Mouse (Mus musculus) lung, postnatal 0 days (tissue): ENCODE results near the gene Mcat. TPM values are rescaled to one million over a fixed set of nuclear protein-coding genes. Genes with fewer than 3 reads are reported as not detected.

Experiments used
- ATAC-seq: fragments of 200-750 bp; cut with Nextera tagmentation; 2 replicates; pipeline ENCODE4 v1.8.0; 2017; ENCODE audit warnings: moderate library complexity
- DNase-seq: peaks from one replicate; pipeline ENCODE4 v3.0.0-alpha.2; 2016; ENCODE audit warnings: low spot score
- H3K27ac ChIP-seq: fragments of 300-500 bp; sonication (generic); 2 replicates; pipeline ENCODE4 v1.5.1; 2014; ENCODE audit warnings: antibody characterized with exemption, mild to moderate bottlenecking, low read length, mixed read lengths
- H3K27me3 ChIP-seq: fragments of 300-500 bp; sonication (generic); replicated peaks from 2 replicates; pipeline ENCODE4 v1.6.1; 2014; ENCODE audit warnings: low read length, mixed read lengths; ENCODE audit not compliant: insufficient read depth
- H3K36me3 ChIP-seq: fragments of 300-500 bp; sonication (generic); 2 replicates; pipeline ENCODE4 v1.6.1; 2014; ENCODE audit warnings: low read length, mixed read lengths; ENCODE audit not compliant: insufficient read depth
- H3K4me1 ChIP-seq: fragments of 300-500 bp; sonication (generic); 2 replicates; pipeline ENCODE4 v1.6.1; 2014; ENCODE audit warnings: antibody characterized with exemption, low read depth, low read length, mixed read lengths; ENCODE audit not compliant: insufficient read depth
- H3K4me2 ChIP-seq: fragments of 300-500 bp; sonication (generic); replicated peaks from 2 replicates; pipeline ENCODE4 v1.6.1; 2014; ENCODE audit warnings: low read depth, mild to moderate bottlenecking, low read length, moderate library complexity, mixed read lengths
- H3K4me3 ChIP-seq: fragments of 300-500 bp; sonication (generic); 2 replicates; pipeline ENCODE4 v1.5.1; 2014; ENCODE audit warnings: low read depth, low read length
- H3K9ac ChIP-seq: fragments of 300-500 bp; sonication (generic); replicated peaks from 2 replicates; pipeline ENCODE4 v1.6.1; 2014; ENCODE audit warnings: low read depth, mild to moderate bottlenecking
- H3K9me3 ChIP-seq: fragments of 300-500 bp; sonication (generic); 2 replicates; pipeline ENCODE4 v1.6.1; 2016; ENCODE audit warnings: low read length, mixed read lengths
- CTCF ChIP-seq: IDR thresholded peaks from 2 replicates; pipeline ENCODE4 v1.5.1; 2016; ENCODE audit warnings: antibody characterized with exemption, mild to moderate bottlenecking
- EP300 ChIP-seq: IDR thresholded peaks from 2 replicates; pipeline ENCODE4 v1.6.1; 2016; ENCODE audit warnings: antibody characterized with exemption, mild to moderate bottlenecking, control low read depth
- WGBS: fragments of 180-500 bp; shearing (Covaris S2); extraction: QIAGEN DNeasy Blood & Tissue Kit; methylation state at CpG from one replicate; pipeline ENCODE4 v1.1.7; 2014; 5-methylcytosine and 5-hydroxymethylcytosine counted together
- polyA plus RNA-seq: library from polyadenylated mRNA; unstranded; fragments of >200 nt; fragmentation: Nextera tagmentation; extraction: Ambion mirVana; gene quantifications from 2 replicates; pipeline ENCODE4 v1.2.1, GENCODE M21; 2015

Gene Mcat
- polyA plus RNA-seq, 1 experiment from 2014 or later: 24.7 TPM

DNA sequence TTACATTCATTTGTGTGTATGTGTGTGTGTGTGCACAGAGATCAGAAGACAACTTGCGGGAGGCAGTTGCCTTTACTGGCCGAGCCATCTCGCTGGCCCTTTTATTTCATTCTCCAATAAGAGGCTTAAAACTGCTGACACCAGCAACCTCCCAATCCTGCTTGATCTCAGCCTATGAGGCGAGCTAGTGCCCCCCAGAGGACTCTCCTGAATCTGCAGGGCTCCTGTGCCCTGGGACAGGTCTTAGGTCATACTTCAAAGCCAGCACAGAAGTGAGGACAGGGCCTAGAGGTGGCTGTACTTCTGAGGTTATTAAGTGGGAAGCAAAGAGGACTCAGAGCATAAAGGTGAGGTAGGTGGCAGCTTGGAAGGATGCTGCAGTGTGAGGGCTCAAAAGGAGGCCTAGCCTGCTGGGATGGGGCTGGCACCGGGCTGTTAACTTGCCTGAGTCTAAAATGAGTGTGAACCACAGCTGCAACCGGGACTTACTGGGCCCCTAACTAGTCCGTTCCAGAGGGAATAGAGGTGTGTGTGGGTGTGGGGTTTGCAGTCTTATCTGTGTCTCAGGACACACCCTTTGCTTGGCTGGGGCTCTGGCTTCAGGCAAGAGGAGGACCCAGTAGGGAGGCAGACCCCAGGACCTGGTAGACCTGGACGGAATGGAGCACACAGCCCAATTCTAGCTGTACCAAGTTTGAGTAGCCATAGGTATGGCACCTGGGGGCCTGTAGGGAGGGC, 20.0 kb upstream of the Mcat start:
- Histone ChIP-seq H3K9ac (no peak overlapping the region), H3K27me3 (no peaks in the 10 kb centered on the region), H3K4me1 (no peaks in the 10 kb centered on the region), H3K36me3 (peaks cover 22% of the 10 kb centered on the region), H3K27ac (no peak overlapping the region), H3K9me3 (no peaks in the 10 kb centered on the region), H3K4me3 (no peak overlapping the region), H3K4me2 (no peak overlapping the region)
- DNase-seq (peak; percentile 73), ATAC-seq (peak; percentile 61)
- 80% methylated on average over 8 of the region's 8 CpGs for WGBS
- TF ChIP-seq EP300 (no peak), CTCF (peak; percentile 78)

DNA sequence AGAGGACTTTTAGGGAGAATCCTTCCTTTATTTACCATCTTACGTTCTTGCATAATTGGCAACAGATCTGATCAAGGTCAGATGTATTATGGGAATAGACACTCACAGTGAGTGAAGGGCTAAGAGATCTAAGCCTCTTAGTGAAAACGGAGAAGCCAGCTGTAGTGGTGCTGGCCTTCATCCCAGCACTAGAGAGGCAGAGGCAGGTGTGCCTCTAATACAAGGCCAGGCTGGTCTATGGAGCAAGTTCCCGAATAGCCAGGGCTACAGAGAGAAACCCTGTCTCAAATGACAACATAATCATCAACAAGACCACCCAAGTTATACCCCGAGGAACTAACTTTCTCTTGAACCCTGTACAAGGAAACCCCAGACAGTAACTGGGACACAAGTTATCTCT, 19.3 kb upstream of the Mcat start:
- Histone ChIP-seq H3K27me3 (no peaks in the 10 kb centered on the region), H3K4me1 (no peaks in the 10 kb centered on the region), H3K9me3 (no peaks in the 10 kb centered on the region), H3K4me2 (no peak overlapping the region), H3K9ac (no peak overlapping the region), H3K4me3 (no peak overlapping the region), H3K27ac (no peak overlapping the region), H3K36me3 (peaks cover 22% of the 10 kb centered on the region)
- DNase-seq: no peak
- TF ChIP-seq CTCF (no peak), EP300 (no peak)
- WGBS: 83% methylated on average over 4 of the region's 4 CpGs
- no peak for ATAC-seq

DNA sequence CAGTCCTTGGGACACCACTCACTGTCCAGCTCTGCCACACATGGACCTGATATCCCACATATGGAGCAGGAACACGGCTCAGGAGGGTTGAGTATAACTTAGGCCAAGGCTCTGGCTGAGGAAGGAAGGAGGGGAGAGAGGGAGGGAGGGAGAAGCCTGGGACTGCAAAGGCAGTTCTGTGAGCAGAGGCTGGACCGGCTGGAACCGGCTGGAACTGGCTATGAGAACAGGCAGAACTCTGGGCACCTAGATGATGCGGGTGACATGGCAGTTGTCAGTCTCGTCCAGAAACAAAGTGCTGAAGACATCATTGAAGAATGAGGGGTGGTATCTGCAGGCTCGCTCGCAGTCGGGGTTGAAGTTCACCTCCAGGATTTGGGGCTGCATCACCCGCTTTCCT, 13.1 kb upstream of the Mcat start:
- no peaks in the 10 kb centered on the region for H3K4me1 ChIP-seq
- no peak overlapping the region for H3K4me3 ChIP-seq
- DNase-seq (no peak), ATAC-seq (no peak)
- H3K4me2 ChIP-seq: no peak overlapping the region
- peaks cover 16% of the 10 kb centered on the region; the same call in 1 of the 2 replicates for H3K36me3 ChIP-seq
- TF ChIP-seq EP300 (no peak), CTCF (no peak)
- WGBS: 88% methylated on average over 9 of the region's 9 CpGs
- H3K27me3 ChIP-seq: no peaks in the 10 kb centered on the region
- H3K9me3 ChIP-seq: no peaks in the 10 kb centered on the region
- H3K27ac ChIP-seq: no peak overlapping the region
- H3K9ac ChIP-seq: no peak overlapping the region

DNA sequence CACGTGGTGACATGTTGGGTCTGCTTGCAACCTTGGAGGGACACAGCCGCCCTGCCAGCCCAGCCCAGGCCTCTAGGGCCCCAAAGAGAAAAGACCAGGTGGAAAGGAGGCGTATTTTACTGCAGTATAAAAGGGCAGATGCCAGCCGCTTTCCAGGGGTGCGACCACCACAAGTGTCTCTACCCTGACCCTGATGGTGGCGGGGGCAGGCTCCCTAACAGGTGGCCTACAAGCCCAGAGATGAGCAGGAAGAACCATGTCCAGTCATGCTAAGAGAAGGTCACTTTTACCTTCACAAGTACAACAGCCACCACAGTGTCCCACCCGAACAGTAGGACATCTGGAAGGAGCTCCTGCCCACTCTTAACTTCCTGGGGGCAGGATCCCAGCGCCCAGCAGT, 12.0 kb upstream of the Mcat start:
- no peak for TF ChIP-seq CTCF
- no peak for TF ChIP-seq EP300
- DNase-seq (no peak), ATAC-seq (no peak)
- Histone ChIP-seq H3K4me2 (no peak overlapping the region), H3K9ac (no peak overlapping the region), H3K9me3 (no peaks in the 10 kb centered on the region), H3K36me3 (peaks cover 16% of the 10 kb centered on the region; the same call in 1 of the 2 replicates), H3K27me3 (no peaks in the 10 kb centered on the region), H3K4me1 (no peaks in the 10 kb centered on the region), H3K27ac (peak overlapping the region; percentile 76), H3K4me3 (no peak overlapping the region)
- 91% methylated on average over 8 of the region's 8 CpGs for WGBS

DNA sequence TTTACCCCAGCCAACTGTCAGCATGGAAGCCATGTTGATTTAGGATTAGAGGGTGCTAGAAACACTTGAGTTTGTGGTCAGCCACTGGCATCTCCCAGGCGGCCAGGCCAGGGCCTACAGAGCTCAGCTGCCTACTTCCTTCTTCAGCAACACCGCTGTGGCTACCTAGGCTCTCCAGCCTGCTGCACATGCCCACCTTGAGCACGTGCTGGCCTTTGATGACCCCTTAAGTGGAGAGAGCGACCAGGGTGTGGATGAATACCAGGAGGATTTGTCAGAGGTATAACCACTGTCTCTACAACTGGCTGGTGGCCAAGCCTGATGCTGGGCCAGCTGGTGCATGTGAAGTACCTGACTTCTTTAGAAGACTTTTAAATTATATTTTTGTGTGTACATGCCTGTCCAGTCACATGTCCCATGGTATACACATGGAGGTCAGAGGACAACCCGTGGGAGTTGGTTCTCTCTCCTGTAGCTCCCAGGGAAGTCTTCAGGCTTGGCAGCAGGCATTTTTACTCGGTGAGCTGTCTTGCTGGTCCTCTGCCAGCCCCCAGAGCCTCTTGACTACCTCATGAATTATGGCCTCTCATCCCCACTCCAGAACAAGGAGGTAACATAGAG, 11.3 kb upstream of the Mcat start:
- Histone ChIP-seq H3K27me3 (no peaks in the 10 kb centered on the region), H3K27ac (peak overlapping the region; percentile 76), H3K4me1 (no peaks in the 10 kb centered on the region), H3K9ac (no peak overlapping the region), H3K9me3 (no peaks in the 10 kb centered on the region), H3K4me3 (no peak overlapping the region), H3K4me2 (no peak overlapping the region), H3K36me3 (peaks cover 16% of the 10 kb centered on the region; the same call in 1 of the 2 replicates)
- TF ChIP-seq EP300 (peak; percentile 75), CTCF (no peak)
- WGBS: 57% methylated on average over 6 of the region's 6 CpGs
- ATAC-seq (peak; percentile 85), DNase-seq (peak; percentile 89)

DNA sequence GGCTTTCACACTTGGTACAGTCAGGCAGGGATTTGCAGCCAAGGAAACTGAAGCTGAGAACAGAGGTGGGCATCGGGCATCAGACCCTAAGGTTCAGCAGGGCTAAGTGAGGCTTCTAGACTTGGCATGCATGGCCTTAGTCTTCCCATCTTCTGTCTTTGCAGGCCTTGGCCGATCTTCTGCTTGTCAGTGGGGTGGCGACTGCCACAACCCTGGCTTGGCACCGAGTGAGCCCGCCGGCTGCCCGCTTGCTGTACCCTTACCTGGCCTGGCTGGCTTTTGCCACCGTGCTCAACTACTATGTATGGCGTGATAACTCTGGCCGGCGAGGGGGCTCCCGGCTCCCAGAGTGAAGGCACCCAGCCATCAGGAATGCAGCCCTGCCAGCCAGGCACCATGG, 10.0 kb upstream of the Mcat start:
- DNase-seq: no peak
- no peak for TF ChIP-seq CTCF
- no peak for TF ChIP-seq EP300
- 95% methylated on average over 12 of the region's 12 CpGs for WGBS

More for the DNA sequence above, 10.0 kb upstream of the Mcat start:
- Histone ChIP-seq H3K9ac (no peak overlapping the region), H3K27me3 (no peaks in the 10 kb centered on the region), H3K27ac (no peak overlapping the region), H3K4me1 (no peaks in the 10 kb centered on the region), H3K4me2 (no peak overlapping the region), H3K9me3 (no peaks in the 10 kb centered on the region), H3K36me3 (peaks cover 16% of the 10 kb centered on the region; the same call in 1 of the 2 replicates), H3K4me3 (no peak overlapping the region)
- ATAC-seq: no peak
